In the genomic region with DNA sequence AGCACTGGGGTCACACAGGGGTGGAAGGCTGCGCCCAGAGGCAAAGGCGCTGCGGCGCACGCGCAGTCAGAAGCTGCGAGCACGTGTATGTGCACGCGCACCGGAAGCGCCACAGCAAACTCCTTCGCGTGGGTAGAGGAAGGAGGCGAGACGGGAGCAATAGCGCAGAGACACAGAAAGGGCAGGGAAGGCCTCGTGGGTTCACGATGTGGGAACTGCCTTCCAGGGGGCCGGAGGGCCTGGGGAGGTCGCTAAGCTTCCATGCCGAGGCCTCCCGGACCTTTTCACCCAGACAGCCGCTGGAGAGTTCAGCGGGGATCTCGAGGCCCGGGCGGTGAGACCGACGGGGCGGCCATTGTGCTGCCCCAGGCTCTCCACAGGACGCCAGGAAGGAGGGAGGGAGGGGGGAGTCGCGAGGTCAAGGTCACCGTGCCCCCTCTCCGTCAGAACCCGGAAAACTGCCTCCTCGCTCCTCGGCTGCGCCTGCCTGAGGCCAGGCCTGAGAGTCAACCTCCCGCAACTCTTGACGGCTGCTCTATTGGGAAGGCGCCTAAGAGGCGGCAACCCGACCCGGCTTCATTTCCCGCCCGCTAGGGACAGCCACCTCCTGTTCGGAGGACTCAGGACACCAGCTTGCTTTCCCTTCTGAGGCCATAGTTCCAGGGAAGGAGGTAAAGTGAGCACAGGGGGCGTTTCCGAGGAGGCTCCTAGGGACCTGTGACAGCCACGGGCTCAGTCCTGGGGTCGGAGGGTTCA, we compare ENCODE assay signal across 9 mouse cellular contexts. TPM values are rescaled to one million over a fixed set of nuclear protein-coding genes. Genes with fewer than 3 reads are reported as not detected.
A peak's percentile ranks its signal among the peaks of the same experiment; 100 is the strongest.
DNase-seq lines count a peak whose midpoint lies in the region; ATAC-seq and TF ChIP-seq lines count a peak whose summit lies in the region.
"Had no signal": no experiment of that assay in that cellular context is flagged by ENCODE, and none has a peak within 500 bp of the region (broad histone marks: within the 10 kb centered on the region; RNA-seq: fewer than 3 reads in every experiment).

A gene (plus strand): TSS at position 453 of the 756 bp plus-strand sequence.

- no peaks in the 10 kb centered on the region for H3K4me1 ChIP-seq in heart, adult 2 months (ENCODE audit: control insufficient read depth, insufficient read depth, low read length)
- H3K4me1 ChIP-seq in hindbrain, embryonic 14.5 days (replicated peaks; ENCODE audit: control insufficient read depth, insufficient read depth, low read length): peaks cover 10% of the 10 kb centered on the region
- peaks cover 11% of the 10 kb centered on the region for H3K4me1 ChIP-seq in midbrain, embryonic 13.5 days (replicated peaks)

- peak; percentile 23; the same call in 1 of the 2 replicates for TF ChIP-seq POLR2A in heart, adult 2 months (IDR thresholded peaks at IDR 0.05; ENCODE audit: insufficient read depth, low read depth, low read length)

- H3K27me3 ChIP-seq in heart, adult 2 months (ENCODE audit: control insufficient read depth, insufficient read depth, low read length): no peaks in the 10 kb centered on the region
- H3K27me3 ChIP-seq in hindbrain, embryonic 14.5 days (ENCODE audit: control insufficient read depth, insufficient read depth, low read length): peaks cover 9% of the 10 kb centered on the region
- peaks cover 49% of the 10 kb centered on the region for H3K27me3 ChIP-seq in midbrain, embryonic 13.5 days

- 0 out of 2 replicates have a peak within 1 kb of the TSS, but pooled peaks have one; percentile 15 for H3K9ac ChIP-seq in heart, adult 2 months (ENCODE audit: low read depth, low read length)
- peak within 1 kb of the TSS; percentile 51; the same call in 1 of the 2 replicates for H3K9ac ChIP-seq in hindbrain, embryonic 14.5 days
- peak within 1 kb of the TSS; percentile 42 for H3K9ac ChIP-seq in midbrain, embryonic 13.5 days (replicated peaks)

- no peaks in the 10 kb centered on the region for H3K79me2 ChIP-seq in heart, adult 2 months (replicated peaks; ENCODE audit: control insufficient read depth, insufficient read depth, low read length)

- no peaks in the 10 kb centered on the region for H3K9me3 ChIP-seq in hindbrain, embryonic 14.5 days (ENCODE audit: control insufficient read depth, low read length)
- no peaks in the 10 kb centered on the region for H3K9me3 ChIP-seq in midbrain, embryonic 13.5 days

- ATAC-seq in hindbrain, embryonic 14.5 days (ENCODE audit: low FRiP score): peak; percentile 53; the same call in 1 of the 2 replicates
- peak; percentile 37 for ATAC-seq in midbrain, embryonic 13.5 days
- ATAC-seq: Patski had no signal

- H3K36me3 ChIP-seq in heart, adult 2 months (ENCODE audit: control insufficient read depth, insufficient read depth, low read length): no peaks in the 10 kb centered on the region
- no peaks in the 10 kb centered on the region for H3K36me3 ChIP-seq in hindbrain, embryonic 14.5 days (replicated peaks; ENCODE audit: control insufficient read depth, insufficient read depth)
- H3K36me3 ChIP-seq in midbrain, embryonic 13.5 days: no peaks in the 10 kb centered on the region

- peak; percentile 28 to 37 for DNase-seq in heart, adult 2 months
- DNase-seq in heart, postnatal 36 days: no peak
- DNase-seq in embryo, embryonic 9.5 days (ENCODE audit: extremely low spot score): peak; percentile 70
- DNase-seq in hindbrain, embryonic 14.5 days (ENCODE audit: low spot score): peak; percentile 71
- peak; percentile 49 to 68 for DNase-seq in left cerebral cortex, adult 2 months (ENCODE audit: extremely low spot score in 1 of 2, low spot score in 2 of 2)
- DNase-seq in testis, postnatal 14 days (ENCODE audit: low spot score): peak; percentile 84
- no peak for DNase-seq in thymus, postnatal 0 days (ENCODE audit: low spot score)

- TF ChIP-seq EP300 in heart, adult 2 months (IDR thresholded peaks at IDR 0.05; ENCODE audit: insufficient read depth, low read depth, low read length): no peak

- no peak for TF ChIP-seq CTCF in heart, adult 2 months (IDR thresholded peaks at IDR 0.05)
- TF ChIP-seq CTCF in left cerebral cortex, adult 2 months (IDR thresholded peaks at IDR 0.05): no peak

- H3K4me3 ChIP-seq in heart, adult 2 months: 0 out of 2 replicates have a peak within 1 kb of the TSS, but pooled peaks have one; percentile 13
- peak within 1 kb of the TSS; percentile 39 for H3K4me3 ChIP-seq in hindbrain, embryonic 14.5 days (replicated peaks; ENCODE audit: low read length)
- H3K4me3 ChIP-seq in left cerebral cortex, adult 2 months: peak within 1 kb of the TSS; percentile 41
- H3K4me3 ChIP-seq in midbrain, embryonic 13.5 days (replicated peaks): peak within 1 kb of the TSS; percentile 32

- H3K4me2 ChIP-seq in hindbrain, embryonic 14.5 days (replicated peaks): peak within 1 kb of the TSS; percentile 69
- peak within 1 kb of the TSS; percentile 61 for H3K4me2 ChIP-seq in midbrain, embryonic 13.5 days (replicated peaks)

- WGBS in heart, adult 2 months: 28% methylated on average over 53 of the region's 53 CpGs
- 7% methylated on average over 53 of the region's 53 CpGs for WGBS in hindbrain, embryonic 14.5 days
- 9% methylated on average over 52 of the region's 53 CpGs for WGBS in midbrain, embryonic 13.5 days

- no peak within 1 kb of the TSS for H3K27ac ChIP-seq in heart, adult 2 months
- no peak within 1 kb of the TSS for H3K27ac ChIP-seq in hindbrain, embryonic 14.5 days
- H3K27ac ChIP-seq in left cerebral cortex, adult 2 months: no peak within 1 kb of the TSS
- no peak within 1 kb of the TSS for H3K27ac ChIP-seq in midbrain, embryonic 13.5 days

- intact Hi-C loops in heart, adult 2 months (cut with DNase I): no loop called here
- intact Hi-C loops in heart, postnatal 36 days (cut with DNase I): no loop called here
- intact Hi-C loops in left cerebral cortex, adult 2 months (cut with DNase I): no loop called here

RNA-seq across cellular contexts. Expression of the gene that starts here (rescaled TPM):
- total RNA-seq in heart, adult 2 months (2021): not detected
- polyA plus RNA-seq in heart, adult 2 months (2012; rRNA removed): 0.15 TPM in 1 of 2 replicates, not detected in the other
- total RNA-seq in heart, postnatal 36 days (2021): not detected
- polyA plus RNA-seq in hindbrain, embryonic 14.5 days (2014; fragmentation: Nextera tagmentation; extraction: Ambion mirVana): 0.33 and 0.67 TPM in 2 replicates
- 1 to 10 TPM; 1.9 to 2.4 TPM for total RNA-seq in left cerebral cortex, adult 2 months (2021)
- polyA plus RNA-seq in midbrain, embryonic 13.5 days (2015; fragmentation: Nextera tagmentation; extraction: Ambion mirVana): 0.24 and 0.28 TPM in 2 replicates
- polyA plus RNA-seq in thymus, postnatal 0 days (2015; fragmentation: Nextera tagmentation; extraction: Ambion mirVana): 0.17 TPM in 1 of 2 replicates, not detected in the other
- polyA plus RNA-seq: Patski had no signal

Comparison
In these comparisons a context has a peak if more than half of its experiments do, and no peak if none do; other contexts are left out.
1. Peak in DNase-seq, H3K4me3 ChIP-seq and H3K9ac ChIP-seq in heart, adult 2 months; RNA of the gene not detected or under 1 TPM.
2. Peak in DNase-seq, ATAC-seq, H3K4me3 ChIP-seq, H3K9ac ChIP-seq and H3K4me2 ChIP-seq in hindbrain, embryonic 14.5 days; RNA of the gene not detected or under 1 TPM.
3. Peak in ATAC-seq, H3K4me3 ChIP-seq, H3K9ac ChIP-seq and H3K4me2 ChIP-seq in midbrain, embryonic 13.5 days; RNA of the gene not detected or under 1 TPM.
4. DNase-seq: peak in embryo, embryonic 9.5 days (single experiment), left cerebral cortex, adult 2 months (2 of 2) and testis, postnatal 14 days (single experiment); none in heart, postnatal 36 days (0 of 2) and thymus, postnatal 0 days (single experiment).
5. Peak in every context shown above with its lines, with median percentiles within 50 percentile points of each other: H3K4me3 ChIP-seq and H3K9ac ChIP-seq.